Mouse (Mus musculus) left cerebral cortex, postnatal 4 days (tissue): ENCODE measurements at regions not wholly inside any gene's neighbourhood (a gene's known extent, or its start where the extent isn't known, plus 50 kb on each side); places are given as distances from the start of the nearest gene placed in this dataset.
A peak's percentile ranks its signal among the peaks of the same experiment; 100 is the strongest.

Source experiments
- DNase-seq: peaks from one replicate; pipeline ENCODE4 v3.0.0-alpha.2; 2022
- intact Hi-C: fragments of 180-260 bp; cut with DNase I; formaldehyde crosslinking; loops from one replicate; pipeline ENCODE4 v1.15.1; 2025

GRCm38 (mm10) chr1:18849038-18849437 lies 253.8 kb upstream of the Tfap2d start:
- DNase-seq: no peak
- intact Hi-C loops: no loop called here

- no peak for DNase-seq
- intact Hi-C loops: no loop called here
Observed at GRCm38 (mm10) chr1:18857457-18857856, 245.4 kb upstream of the Tfap2d start.

GRCm38 (mm10) chr1:18903266-18903665 lies 199.6 kb upstream of the Tfap2d start:
- intact Hi-C loops: no loop called here

GRCm38 (mm10) chr1:18903696-18904095 lies 199.1 kb upstream of the Tfap2d start:
- peak; percentile 31 for DNase-seq
- intact Hi-C loops: no loop called here

More at GRCm38 (mm10) chr1:18903266-18903665, 199.6 kb upstream of the Tfap2d start:
- no peak for DNase-seq

- no peak for DNase-seq
- intact Hi-C loops: no loop called here
Observed at GRCm38 (mm10) chr1:18911578-18911977, 191.2 kb upstream of the Tfap2d start.

- intact Hi-C loops: no loop called here
- no peak for DNase-seq
Observed at GRCm38 (mm10) chr1:18956276-18956675, 146.5 kb upstream of the Tfap2d start.

- DNase-seq: no peak
- intact Hi-C loops: no loop called here
Observed at GRCm38 (mm10) chr1:18956975-18957374, 145.8 kb upstream of the Tfap2d start.

GRCm38 (mm10) chr1:18961464-18961863 lies 141.4 kb upstream of the Tfap2d start:
- DNase-seq: no peak
- intact Hi-C loops: no loop called here

GRCm38 (mm10) chr1:18961889-18962288 lies 140.9 kb upstream of the Tfap2d start:
- intact Hi-C loops: no loop called here
- no peak for DNase-seq

GRCm38 (mm10) chr1:18968935-18969334 lies 133.9 kb upstream of the Tfap2d start:
- intact Hi-C loops: no loop called here
- no peak for DNase-seq

GRCm38 (mm10) chr1:18970173-18970572 lies 132.6 kb upstream of the Tfap2d start:
- no peak for DNase-seq
- intact Hi-C loops: no loop called here

- intact Hi-C loops: no loop called here
- DNase-seq: no peak
Observed at GRCm38 (mm10) chr1:18973826-18974620, 128.8 kb upstream of the Tfap2d start.

GRCm38 (mm10) chr1:18974860-18975439 lies 127.9 kb upstream of the Tfap2d start:
- intact Hi-C loops: loop anchor here (5.0 kb wide), 1 partner anchor 613 kb away; no protein-coding TSS in a partner anchor
- no peak for DNase-seq

GRCm38 (mm10) chr1:18975500-18975899 lies 127.3 kb upstream of the Tfap2d start:
- intact Hi-C loops: loop anchor here (5.0 kb wide), 1 partner anchor 613 kb away; no protein-coding TSS in a partner anchor
- DNase-seq: no peak

- intact Hi-C loops: loop anchor here (5.0 kb wide), 1 partner anchor 615 kb away; no protein-coding TSS in a partner anchor
- no peak for DNase-seq
Observed at GRCm38 (mm10) chr1:18976705-18977309, 126.0 kb upstream of the Tfap2d start.

GRCm38 (mm10) chr1:18979141-18979540 lies 123.7 kb upstream of the Tfap2d start:
- intact Hi-C loops: loop anchor here (5.0 kb wide), 1 partner anchor 617 kb away; no protein-coding TSS in a partner anchor

GRCm38 (mm10) chr1:19016778-19017177 lies 86.0 kb upstream of the Tfap2d start:
- intact Hi-C loops: no loop called here
- DNase-seq: peak; percentile 34

More at GRCm38 (mm10) chr1:18979141-18979540, 123.7 kb upstream of the Tfap2d start:
- DNase-seq: no peak
